Mouse (Mus musculus): Measurements from ENCODE around the gene Prph2. TPM values are rescaled to one million over a fixed set of nuclear protein-coding genes. Genes with fewer than 3 reads are reported as not detected.

Prph2 gene
- polyA plus RNA-seq, 1 experiment from 2014 or later, result not detected

DNA sequence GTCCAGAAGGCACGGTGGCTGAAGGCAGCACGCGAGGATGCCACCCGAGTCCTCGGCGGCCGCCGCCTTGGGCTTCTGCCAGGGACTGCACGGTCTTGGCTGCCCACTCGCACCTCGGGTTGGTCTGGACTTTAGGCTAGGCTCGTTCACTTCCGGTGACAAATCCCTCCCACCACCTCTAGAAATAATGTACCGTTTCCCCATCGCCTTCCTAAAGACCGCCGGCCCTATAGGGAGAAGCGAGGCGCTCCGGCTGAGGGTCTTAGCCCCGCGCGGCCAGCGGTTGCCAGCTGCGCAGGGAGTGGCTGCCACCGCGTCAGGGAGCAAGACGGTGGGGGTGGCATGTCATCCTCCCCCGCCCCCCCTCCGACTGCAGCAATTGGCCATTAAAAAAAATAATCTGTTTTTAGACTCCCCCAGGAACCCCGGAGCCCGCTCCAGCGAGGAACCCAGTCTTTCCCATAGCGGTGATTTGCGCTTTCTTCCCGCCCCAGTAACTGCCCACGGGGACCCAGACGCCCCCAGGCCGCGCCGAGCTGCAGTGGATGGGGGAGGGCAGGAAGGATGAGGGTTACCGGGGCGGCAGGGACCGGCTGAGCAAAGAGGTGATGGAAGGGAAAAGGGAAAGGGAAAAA is 20.7 kb upstream of the Prph2 start:
- under 1% methylated on average over 44 of the region's 44 CpGs for WGBS
- H3K27me3 ChIP-seq (replicated peaks; ENCODE audit: control insufficient read depth, insufficient read depth, low read length), result no peaks in the 10 kb centered on the region
- peak overlapping the region; percentile 62 for H3K4me3 ChIP-seq (replicated peaks; ENCODE audit: low read length)
- peaks cover 28% of the 10 kb centered on the region for H3K4me1 ChIP-seq (replicated peaks; ENCODE audit: control insufficient read depth, insufficient read depth, low read length)
- ATAC-seq, result peak; percentile 45
- no peaks in the 10 kb centered on the region for H3K36me3 ChIP-seq (ENCODE audit: control insufficient read depth, insufficient read depth)
- peak overlapping the region; percentile 78 for H3K4me2 ChIP-seq (ENCODE audit: low read length)
- H3K9me3 ChIP-seq (ENCODE audit: control insufficient read depth, low read length), result no peaks in the 10 kb centered on the region
- H3K27ac ChIP-seq (ENCODE audit: low read length), result peak overlapping the region; percentile 97
- peak overlapping the region; percentile 85 for H3K9ac ChIP-seq (replicated peaks; ENCODE audit: low read depth, low read length)

DNA sequence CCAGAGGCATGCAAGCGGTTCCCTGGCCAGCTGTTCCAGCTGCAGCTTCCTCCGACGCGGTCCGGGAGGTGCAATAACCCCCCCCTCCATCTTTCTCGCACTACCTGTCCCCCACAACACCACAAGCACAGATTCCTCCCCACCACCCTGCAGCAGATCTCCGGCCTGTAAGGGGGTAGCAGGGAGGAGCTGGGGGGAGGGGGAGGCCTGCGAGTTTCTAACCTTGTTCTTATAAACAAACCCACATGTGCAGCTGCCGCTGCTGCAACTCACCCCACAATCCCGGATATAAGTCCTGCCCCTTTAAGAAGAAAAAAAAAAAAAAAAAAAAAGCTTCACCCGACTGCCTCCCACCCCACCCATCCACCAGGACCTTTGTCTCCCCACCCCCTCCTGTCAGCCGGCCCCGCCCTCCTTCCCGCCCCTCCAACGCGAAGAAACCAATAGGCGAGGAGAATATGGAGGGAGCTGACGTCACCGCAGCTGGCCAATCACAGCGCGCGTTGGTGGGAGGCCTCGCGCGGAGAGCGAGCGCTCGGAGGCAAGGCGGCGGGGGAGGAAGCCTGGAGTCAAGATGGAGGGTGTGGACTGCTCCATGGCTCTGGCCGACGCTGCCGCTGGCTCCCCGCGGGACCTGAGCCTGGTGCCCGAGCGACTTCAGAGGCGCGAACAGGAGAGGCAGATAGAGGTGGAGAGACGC is 20.0 kb upstream of the Prph2 start, which contains the start of gene Tbcc:
TSS of gene Tbcc (plus strand) at position 569 of the 700 bp plus-strand sequence.
- Histone ChIP-seq H3K36me3 (ENCODE audit: control insufficient read depth, insufficient read depth) (no peaks in the 10 kb centered on the region), H3K4me2 (ENCODE audit: low read length) (peak within 1 kb of the TSS; percentile 85), H3K4me1 (replicated peaks; ENCODE audit: control insufficient read depth, insufficient read depth, low read length) (peaks cover 28% of the 10 kb centered on the region), H3K27me3 (replicated peaks; ENCODE audit: control insufficient read depth, insufficient read depth, low read length) (no peaks in the 10 kb centered on the region), H3K27ac (ENCODE audit: low read length) (peak within 1 kb of the TSS; percentile 97), H3K4me3 (replicated peaks; ENCODE audit: low read length) (peak within 1 kb of the TSS; percentile 62), H3K9ac (replicated peaks; ENCODE audit: low read depth, low read length) (peak within 1 kb of the TSS; percentile 85), H3K9me3 (ENCODE audit: control insufficient read depth, low read length) (no peaks in the 10 kb centered on the region)
- peak; percentile 94 for ATAC-seq
- under 1% methylated on average over 40 of the region's 40 CpGs for WGBS

DNA sequence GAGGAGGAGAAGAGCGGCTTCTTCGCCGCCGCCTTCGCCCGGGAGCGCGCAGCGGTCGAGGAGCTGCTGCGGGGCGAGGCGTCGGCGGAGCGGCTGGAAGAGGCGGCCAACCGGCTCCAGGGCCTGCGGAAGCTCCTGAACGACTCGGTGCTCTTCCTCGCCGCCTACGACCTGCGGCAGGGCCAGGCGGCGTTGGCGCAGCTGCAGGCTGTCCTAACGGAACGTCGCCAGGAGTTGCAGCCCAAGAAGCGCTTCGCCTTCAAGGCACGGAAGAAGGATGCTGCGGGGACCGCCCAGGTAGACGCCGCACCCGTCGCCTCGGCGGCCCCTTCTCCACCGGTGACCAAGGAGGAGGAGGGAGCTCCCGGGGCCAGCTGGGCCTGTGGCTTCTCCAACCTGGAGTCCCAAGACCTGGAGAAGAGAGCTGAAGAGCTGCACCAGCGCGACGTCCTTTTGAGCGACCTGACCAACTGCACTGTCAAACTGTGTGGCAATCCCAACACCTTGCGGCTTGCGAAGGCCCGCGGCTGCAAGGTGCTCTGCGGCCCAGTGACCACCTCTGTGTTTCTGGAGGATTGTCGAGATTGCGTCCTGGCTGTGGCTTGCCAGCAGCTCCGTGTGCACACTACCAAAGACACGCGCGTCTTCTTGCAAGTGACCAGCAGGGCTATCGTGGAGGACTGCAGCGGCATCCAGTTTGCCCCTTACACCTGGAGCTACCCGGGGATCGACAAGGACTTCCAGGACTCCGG is 19.2 kb upstream of the Prph2 start:
- Histone ChIP-seq H3K27ac (ENCODE audit: low read length) (peak overlapping the region; percentile 91), H3K27me3 (replicated peaks; ENCODE audit: control insufficient read depth, insufficient read depth, low read length) (no peaks in the 10 kb centered on the region), H3K4me3 (replicated peaks; ENCODE audit: low read length) (peak overlapping the region; percentile 62), H3K36me3 (ENCODE audit: control insufficient read depth, insufficient read depth) (no peaks in the 10 kb centered on the region), H3K9me3 (ENCODE audit: control insufficient read depth, low read length) (no peaks in the 10 kb centered on the region), H3K9ac (replicated peaks; ENCODE audit: low read depth, low read length) (peak overlapping the region; percentile 79), H3K4me1 (replicated peaks; ENCODE audit: control insufficient read depth, insufficient read depth, low read length) (peaks cover 28% of the 10 kb centered on the region), H3K4me2 (ENCODE audit: low read length) (peak overlapping the region; percentile 85)
- 2% methylated on average over 64 of the region's 64 CpGs for WGBS
- ATAC-seq, result peak; percentile 47

DNA sequence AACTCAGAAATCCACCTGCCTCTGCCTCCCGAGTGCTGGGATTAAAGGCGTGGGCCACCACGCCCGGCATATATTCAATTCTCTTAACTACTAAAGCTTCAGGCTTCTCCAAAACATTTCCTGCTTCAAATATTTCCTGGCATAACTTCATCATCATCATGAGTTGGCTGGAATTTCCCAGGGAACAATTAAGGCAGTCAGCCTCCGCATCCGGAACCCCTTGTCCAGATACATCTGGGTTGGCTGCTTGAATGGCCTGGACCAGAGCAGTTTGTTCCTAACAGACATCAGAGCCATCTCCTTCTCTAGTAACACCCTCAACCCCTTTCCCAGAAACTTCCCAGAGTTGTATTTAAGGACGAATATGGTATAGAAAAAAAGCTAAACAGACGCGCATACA is 14.8 kb upstream of the Prph2 start:
- no peak overlapping the region for H3K27ac ChIP-seq (ENCODE audit: low read length)
- no peaks in the 10 kb centered on the region for H3K36me3 ChIP-seq (ENCODE audit: control insufficient read depth, insufficient read depth)
- ATAC-seq, result no peak
- WGBS, result 97% methylated on average over 9 of the region's 9 CpGs
- no peaks in the 10 kb centered on the region for H3K27me3 ChIP-seq (replicated peaks; ENCODE audit: control insufficient read depth, insufficient read depth, low read length)
- peaks cover 19% of the 10 kb centered on the region for H3K4me1 ChIP-seq (replicated peaks; ENCODE audit: control insufficient read depth, insufficient read depth, low read length)
- no peak overlapping the region for H3K9ac ChIP-seq (replicated peaks; ENCODE audit: low read depth, low read length)
- no peak overlapping the region for H3K4me3 ChIP-seq (replicated peaks; ENCODE audit: low read length)
- H3K9me3 ChIP-seq (ENCODE audit: control insufficient read depth, low read length), result no peaks in the 10 kb centered on the region
- H3K4me2 ChIP-seq (ENCODE audit: low read length), result no peak overlapping the region

DNA sequence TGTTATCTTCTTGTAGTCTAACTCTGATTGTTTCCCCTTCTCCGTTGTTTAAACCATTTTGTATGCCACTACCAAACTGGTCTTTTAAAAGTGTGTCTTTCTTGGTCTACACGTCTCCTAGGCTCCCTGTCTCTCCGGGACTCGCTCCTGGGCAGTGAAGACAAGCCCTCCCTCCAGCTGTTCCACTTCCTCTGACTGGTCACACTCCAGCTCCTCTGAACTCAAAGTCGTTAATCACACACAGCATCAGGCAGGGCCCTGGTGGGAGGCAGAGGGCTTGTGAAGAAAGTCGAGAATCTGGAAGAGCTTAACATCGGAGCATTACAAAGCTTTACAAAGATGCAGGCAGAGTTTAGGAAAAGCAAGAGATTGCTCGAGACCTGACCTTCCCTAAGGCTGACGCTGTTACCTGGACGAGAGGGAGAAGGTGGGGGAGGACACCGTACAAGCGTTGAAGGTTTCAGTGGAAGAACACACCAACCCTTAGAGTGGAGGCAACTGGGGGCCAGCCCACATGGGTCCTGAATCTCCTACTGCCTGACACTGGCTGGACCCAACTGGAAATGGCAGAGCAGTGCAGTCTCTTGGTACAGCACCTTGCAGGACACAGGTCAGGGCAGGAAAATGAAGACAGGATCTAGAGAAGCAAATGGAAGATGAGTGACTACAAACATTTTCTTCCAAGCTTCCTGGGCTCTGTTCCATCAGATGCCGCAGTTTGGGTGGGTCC is 12.9 kb upstream of the Prph2 start:
- Histone ChIP-seq H3K4me2 (ENCODE audit: low read length) (no peak overlapping the region), H3K27me3 (replicated peaks; ENCODE audit: control insufficient read depth, insufficient read depth, low read length) (no peaks in the 10 kb centered on the region), H3K36me3 (ENCODE audit: control insufficient read depth, insufficient read depth) (no peaks in the 10 kb centered on the region), H3K9me3 (ENCODE audit: control insufficient read depth, low read length) (no peaks in the 10 kb centered on the region), H3K4me3 (replicated peaks; ENCODE audit: low read length) (no peak overlapping the region), H3K9ac (replicated peaks; ENCODE audit: low read depth, low read length) (no peak overlapping the region), H3K4me1 (replicated peaks; ENCODE audit: control insufficient read depth, insufficient read depth, low read length) (peaks cover 7% of the 10 kb centered on the region), H3K27ac (ENCODE audit: low read length) (no peak overlapping the region)
- ATAC-seq, result no peak
- WGBS, result 56% methylated on average over 13 of the region's 13 CpGs

DNA sequence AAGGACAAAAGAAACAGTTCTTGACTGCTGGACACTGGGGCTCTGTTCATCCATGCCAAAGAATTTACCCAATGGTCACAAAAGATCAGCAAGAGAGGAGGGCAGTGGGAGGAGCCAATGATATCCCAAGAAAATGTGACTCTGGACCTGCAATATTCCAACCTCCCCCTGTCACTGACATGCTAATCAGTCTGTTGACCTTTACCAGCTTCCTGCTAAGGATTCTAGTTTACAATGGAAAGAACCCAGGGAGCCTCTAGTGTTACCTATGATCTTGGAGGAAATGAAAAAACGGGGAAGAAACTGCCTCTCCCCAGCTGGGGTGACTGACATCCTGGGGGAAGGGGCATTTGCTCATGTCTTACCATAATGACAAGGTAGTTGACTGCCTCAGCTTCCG is 9.3 kb upstream of the Prph2 start:
- Histone ChIP-seq H3K4me3 (replicated peaks; ENCODE audit: low read length) (no peak overlapping the region), H3K36me3 (ENCODE audit: control insufficient read depth, insufficient read depth) (no peaks in the 10 kb centered on the region), H3K4me2 (ENCODE audit: low read length) (no peak overlapping the region), H3K27ac (ENCODE audit: low read length) (no peak overlapping the region), H3K27me3 (replicated peaks; ENCODE audit: control insufficient read depth, insufficient read depth, low read length) (no peaks in the 10 kb centered on the region), H3K4me1 (replicated peaks; ENCODE audit: control insufficient read depth, insufficient read depth, low read length) (no peaks in the 10 kb centered on the region), H3K9ac (replicated peaks; ENCODE audit: low read depth, low read length) (no peak overlapping the region), H3K9me3 (ENCODE audit: control insufficient read depth, low read length) (no peaks in the 10 kb centered on the region)
- 45% methylated on average over 2 of the region's 2 CpGs for WGBS
- no peak for ATAC-seq

DNA sequence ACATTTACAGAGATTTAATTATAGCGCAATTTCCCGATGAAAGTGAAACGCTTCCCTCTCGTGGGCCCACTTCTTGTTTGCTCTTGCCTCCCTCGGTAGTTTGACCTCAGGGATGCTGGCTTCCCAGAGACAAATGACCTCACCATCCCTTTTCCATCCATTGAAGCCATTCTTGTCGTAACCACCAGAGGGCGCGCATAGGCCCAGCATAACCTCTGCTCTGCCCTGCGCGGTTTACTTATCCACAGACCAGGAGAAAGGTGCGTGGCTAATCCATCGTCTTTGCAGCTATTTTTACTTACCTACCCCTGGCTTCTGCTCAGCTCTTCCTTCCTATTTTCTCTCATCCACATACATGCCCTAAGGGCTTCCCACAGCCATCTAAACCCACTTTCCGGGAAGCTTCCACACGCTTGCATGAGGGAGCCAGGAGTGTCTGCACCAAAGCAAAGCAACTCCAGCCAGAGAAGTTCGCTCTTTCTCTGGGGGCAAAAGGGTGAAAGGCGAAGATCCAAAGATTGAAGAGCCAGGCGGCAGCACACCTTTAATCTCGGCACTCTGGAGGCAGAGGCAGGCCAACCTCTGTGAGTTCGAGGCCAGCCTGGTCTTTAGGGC is 6.3 kb upstream of the Prph2 start:
- H3K9me3 ChIP-seq (ENCODE audit: control insufficient read depth, low read length), result no peaks in the 10 kb centered on the region
- H3K9ac ChIP-seq (replicated peaks; ENCODE audit: low read depth, low read length), result no peak overlapping the region
- no peak overlapping the region for H3K4me3 ChIP-seq (replicated peaks; ENCODE audit: low read length)
- ATAC-seq, result peak; percentile 72; the same call in 1 of the 2 replicates
- no peaks in the 10 kb centered on the region for H3K27me3 ChIP-seq (replicated peaks; ENCODE audit: control insufficient read depth, insufficient read depth, low read length)
- H3K4me2 ChIP-seq (ENCODE audit: low read length), result no peak overlapping the region
- no peaks in the 10 kb centered on the region for H3K36me3 ChIP-seq (ENCODE audit: control insufficient read depth, insufficient read depth)
- H3K27ac ChIP-seq (ENCODE audit: low read length), result no peak overlapping the region
- 24% methylated on average over 19 of the region's 19 CpGs for whole genome bisulfite sequencing
- H3K4me1 ChIP-seq (replicated peaks; ENCODE audit: control insufficient read depth, insufficient read depth, low read length), result no peaks in the 10 kb centered on the region

DNA sequence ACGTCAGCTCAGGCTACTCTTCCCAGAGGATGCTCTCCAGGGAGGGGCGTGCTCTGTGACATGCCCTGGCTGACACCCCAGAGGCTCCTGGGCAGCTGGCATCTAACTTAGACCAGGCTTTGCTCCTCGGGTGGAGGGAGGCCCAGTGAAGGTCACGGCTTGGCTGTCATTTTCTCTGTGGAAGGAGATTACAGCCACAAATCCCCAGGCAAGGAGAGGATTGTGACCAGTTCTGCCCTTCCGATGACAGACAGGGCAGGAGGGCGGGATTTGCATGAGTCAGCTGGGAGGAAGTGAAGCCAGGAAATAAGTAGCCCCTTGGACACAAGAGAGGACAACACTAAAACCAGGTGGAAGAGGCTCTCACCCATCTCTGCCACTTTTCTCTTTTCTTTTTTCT is 2.1 kb downstream of the Prph2 start:
- WGBS, result 52% methylated on average over 6 of the region's 6 CpGs
- no peak overlapping the region for H3K4me3 ChIP-seq (replicated peaks; ENCODE audit: low read length)
- no peaks in the 10 kb centered on the region for H3K36me3 ChIP-seq (ENCODE audit: control insufficient read depth, insufficient read depth)
- ATAC-seq, result no peak
- H3K9ac ChIP-seq (replicated peaks; ENCODE audit: low read depth, low read length), result no peak overlapping the region
- no peaks in the 10 kb centered on the region for H3K4me1 ChIP-seq (replicated peaks; ENCODE audit: control insufficient read depth, insufficient read depth, low read length)
- H3K27me3 ChIP-seq (replicated peaks; ENCODE audit: control insufficient read depth, insufficient read depth, low read length), result no peaks in the 10 kb centered on the region
- H3K9me3 ChIP-seq (ENCODE audit: control insufficient read depth, low read length), result no peaks in the 10 kb centered on the region
- no peak overlapping the region for H3K4me2 ChIP-seq (ENCODE audit: low read length)
- no peak overlapping the region for H3K27ac ChIP-seq (ENCODE audit: low read length)
